Mouse (Mus musculus) left cerebral cortex, adult 11 months (tissue): ENCODE measurements at regions not wholly inside any gene's neighbourhood (a gene's known extent, or its start where the extent isn't known, plus 50 kb on each side); places are given as distances from the start of the nearest gene placed in this dataset.

Source experiments
- DNase-seq: peaks from one replicate; pipeline ENCODE4 v3.0.0; 2022; ENCODE audit warnings: low spot score

- peak; percentile 8 for DNase-seq
Measured at GRCm38 (mm10) chr6:73792207-73792606, 322.7 kb upstream of the 4931417E11Rik start.

- DNase-seq = no peak
Measured at GRCm38 (mm10) chr6:73756207-73756815, 286.8 kb upstream of the 4931417E11Rik start.
